Mouse (Mus musculus) frontal cortex, adult (tissue): ENCODE data around the gene Exoc7.
A peak's percentile ranks its signal among the peaks of the same experiment; 100 is the strongest.
"Not testable (repeated sequence)": the region's sequence is repeated elsewhere in the genome, so short reads cannot be mapped to it uniquely, and the experiment has no call there.

Source experiments
- ATAC-seq: cut with Nextera tagmentation; 2 replicates; pipeline ENCODE4 v1.9.2; 2017; ENCODE audit warnings: mild to moderate bottlenecking, moderate library complexity, mixed read lengths; ENCODE audit not compliant: low TSS enrichment

Exoc7 gene

DNA sequence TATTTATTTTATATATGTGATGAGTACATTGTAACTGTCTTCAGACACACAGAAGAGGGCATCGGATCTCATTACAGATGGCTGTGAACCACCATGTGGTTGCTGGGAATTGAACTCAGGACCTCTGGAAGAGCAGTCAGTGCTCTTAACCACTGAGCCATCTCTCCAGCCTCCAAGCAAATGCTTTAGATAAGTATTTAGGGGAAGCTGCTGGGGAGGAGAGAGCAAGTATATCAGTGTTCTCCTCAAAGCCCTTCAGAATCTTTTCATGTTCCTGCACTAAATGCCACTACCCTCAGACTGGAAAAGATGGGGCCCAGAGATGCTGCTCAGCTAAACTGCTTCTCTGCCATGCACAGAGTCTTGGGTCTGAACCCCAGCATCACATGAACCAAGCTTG lies 29.8 kb downstream of the Exoc7 start:
- ATAC-seq, result not testable (repeated sequence)

DNA sequence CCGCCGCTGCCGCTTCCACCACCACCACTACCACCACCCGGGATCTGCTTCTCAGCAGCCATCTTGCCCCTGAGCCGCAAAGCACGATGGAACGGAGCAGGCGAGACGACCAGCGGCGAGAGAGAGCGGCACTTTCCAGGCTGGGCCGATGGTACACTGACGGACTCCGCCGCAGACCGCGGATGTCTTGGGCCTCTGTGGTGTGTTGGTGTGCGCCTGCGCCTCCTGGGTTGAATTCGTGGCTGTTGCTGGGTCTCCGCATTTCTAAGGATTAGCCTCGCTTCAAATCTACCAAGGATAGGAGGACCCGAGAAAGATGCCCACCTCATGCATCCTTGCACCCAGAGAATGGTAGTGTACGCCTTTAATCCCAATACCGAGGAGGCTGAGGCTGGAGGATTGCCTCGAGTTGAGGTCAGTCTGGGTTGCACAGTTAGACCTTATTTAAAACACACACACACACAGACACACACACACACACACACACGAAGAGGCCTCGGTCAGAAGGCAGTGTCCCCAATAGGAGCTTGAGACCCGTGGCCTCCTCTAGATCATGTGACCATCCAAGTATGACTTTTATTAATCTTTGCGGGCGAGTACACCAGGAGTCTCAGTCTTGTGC lies 32.9 kb downstream of the Exoc7 start, which contains the start of gene Srp68:
Gene Srp68 (minus strand): TSS at position 173 of the 622 bp plus-strand sequence.
- ATAC-seq, result peak; percentile 100

GRCm38 (mm10) chr11:116273469-116274044 lies 33.5 kb downstream of the Exoc7 start:
- peak; percentile 58; the same call in 1 of the 2 replicates for ATAC-seq

- no peak for ATAC-seq
Observed at GRCm38 (mm10) chr11:116272589-116273468, 34.2 kb downstream of the Exoc7 start.

DNA sequence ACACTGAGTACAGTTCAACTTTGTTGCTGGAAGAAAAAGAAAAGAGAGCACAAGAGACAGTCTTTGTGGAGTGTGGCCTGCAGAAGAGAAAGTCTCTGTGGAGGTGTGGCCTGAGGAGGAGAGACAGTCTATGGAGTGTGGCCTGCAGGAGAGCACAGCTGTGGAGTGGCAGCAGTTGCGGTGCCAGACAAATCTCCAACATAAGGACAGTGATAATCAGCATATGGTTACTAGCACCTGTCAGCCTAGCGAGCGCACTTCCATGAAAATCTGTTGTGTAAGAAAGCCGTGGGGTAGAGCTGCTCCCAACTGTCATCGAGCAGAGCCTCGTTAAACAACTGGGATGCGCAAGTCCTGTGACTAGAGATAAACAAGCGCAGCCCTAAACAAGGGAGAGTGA lies 37.5 kb downstream of the Exoc7 start:
- ATAC-seq, result no peak

DNA sequence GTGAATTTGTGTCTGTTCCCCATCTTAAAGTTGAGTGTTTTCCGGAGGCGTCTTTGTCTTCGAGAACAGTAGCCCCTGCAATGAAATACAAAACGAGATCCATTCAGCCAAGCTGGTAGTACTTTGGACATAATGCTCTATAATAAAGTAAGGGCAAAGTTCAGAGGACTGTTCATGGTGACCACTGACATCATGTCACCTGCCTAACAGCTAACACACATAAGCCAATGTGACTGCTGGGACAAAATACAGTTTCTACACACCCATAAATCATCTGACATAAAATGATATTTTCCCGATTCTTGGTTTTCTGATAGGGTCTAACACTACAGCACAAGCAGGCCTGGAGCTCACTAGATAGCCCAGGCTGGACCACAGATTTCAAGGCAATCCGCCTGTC lies 38.7 kb downstream of the Exoc7 start:
- ATAC-seq, result no peak

GRCm38 (mm10) chr11:116267637-116268036 lies 39.4 kb downstream of the Exoc7 start:
- no peak for ATAC-seq

DNA sequence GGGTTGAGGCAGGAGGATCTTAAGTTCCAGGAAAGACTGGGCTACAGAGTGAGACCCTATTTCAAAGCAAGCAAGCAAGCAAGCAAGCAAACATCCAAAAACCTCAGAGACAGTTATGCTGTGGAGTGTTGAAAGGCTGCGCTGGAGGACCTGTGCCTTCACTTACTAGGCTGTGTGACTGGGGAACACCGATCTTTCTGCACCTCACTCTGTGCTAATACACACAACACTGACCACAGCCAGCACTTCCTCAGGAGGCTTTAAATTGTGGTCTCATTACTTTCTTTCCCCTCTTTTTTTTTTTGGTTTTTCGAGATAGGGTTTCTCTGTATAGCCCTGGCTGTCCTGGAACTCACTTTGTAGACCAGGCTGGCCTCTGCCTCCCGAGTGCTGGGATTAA lies 41.2 kb downstream of the Exoc7 start:
- no peak for ATAC-seq

DNA sequence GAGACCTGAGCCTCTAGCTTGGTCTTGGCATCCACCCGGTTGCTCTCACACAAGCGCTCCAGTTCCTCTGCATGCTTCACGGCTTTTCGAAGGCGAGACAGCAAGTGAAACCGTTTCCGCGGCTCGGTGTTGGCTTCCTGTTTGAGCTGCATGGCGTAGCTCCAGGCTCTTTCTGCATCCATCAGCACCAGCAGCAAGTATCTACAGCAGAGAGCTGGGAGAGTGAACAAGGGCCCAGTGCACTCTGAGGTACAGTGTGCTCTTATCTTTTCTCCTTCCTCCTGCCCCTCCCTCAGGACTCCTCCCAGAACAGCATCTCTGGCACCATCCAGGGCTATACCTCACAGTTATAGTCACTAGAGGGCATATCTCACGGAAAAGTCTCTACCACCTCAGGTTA lies 41.7 kb downstream of the Exoc7 start:
- ATAC-seq, result peak; percentile 27; the same call in 1 of the 2 replicates

GRCm38 (mm10) chr11:116260259-116260658 lies 46.8 kb downstream of the Exoc7 start:
- no peak for ATAC-seq

- no peak for ATAC-seq
Observed at GRCm38 (mm10) chr11:116259461-116259860, 47.6 kb downstream of the Exoc7 start.

GRCm38 (mm10) chr11:116255982-116256675 lies 50.9 kb downstream of the Exoc7 start:
- ATAC-seq, result no peak

DNA sequence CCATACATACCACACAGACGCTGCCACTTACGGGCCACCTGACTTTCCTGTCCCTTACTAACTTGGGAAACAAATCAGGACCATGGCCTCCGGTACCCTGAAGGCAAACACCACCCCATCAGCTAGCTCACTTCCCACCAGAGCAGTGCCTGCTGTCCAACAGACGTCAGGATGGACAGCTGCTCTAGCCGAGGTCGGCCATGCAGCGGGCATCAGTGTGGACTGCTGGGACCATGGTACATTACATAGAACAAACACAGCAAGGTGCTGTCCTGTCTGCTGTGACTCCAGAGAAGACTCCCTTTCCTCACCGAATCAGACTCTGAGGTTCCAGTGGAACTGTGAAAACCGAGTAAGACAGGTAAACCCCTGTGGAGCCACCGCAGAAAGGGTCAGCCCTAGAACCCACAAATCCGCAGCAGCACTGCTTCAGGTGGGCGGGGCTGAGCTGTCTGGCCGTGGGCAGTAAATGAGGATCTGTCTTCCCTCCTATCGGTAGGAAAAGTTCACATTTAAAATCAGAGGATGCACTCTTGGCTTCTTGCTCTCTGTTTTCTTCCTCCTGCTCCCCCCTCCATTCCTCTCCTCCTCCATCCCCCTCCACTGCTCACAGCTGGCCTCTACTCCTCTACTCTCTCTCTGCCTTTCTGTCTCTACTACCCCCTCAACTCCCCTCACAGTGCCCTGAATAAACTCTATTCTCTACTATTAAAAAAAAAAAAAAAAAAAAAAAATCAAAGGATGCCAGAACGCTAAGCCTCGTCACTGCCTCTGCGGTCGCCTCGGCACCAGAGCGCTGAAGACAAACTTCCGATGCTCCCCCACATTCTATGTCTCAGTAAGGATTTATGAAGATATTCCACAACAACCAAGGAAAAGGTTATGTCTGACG lies 51.7 kb downstream of the Exoc7 start:
- no peak; the same call in 1 of the 2 replicates for ATAC-seq

DNA sequence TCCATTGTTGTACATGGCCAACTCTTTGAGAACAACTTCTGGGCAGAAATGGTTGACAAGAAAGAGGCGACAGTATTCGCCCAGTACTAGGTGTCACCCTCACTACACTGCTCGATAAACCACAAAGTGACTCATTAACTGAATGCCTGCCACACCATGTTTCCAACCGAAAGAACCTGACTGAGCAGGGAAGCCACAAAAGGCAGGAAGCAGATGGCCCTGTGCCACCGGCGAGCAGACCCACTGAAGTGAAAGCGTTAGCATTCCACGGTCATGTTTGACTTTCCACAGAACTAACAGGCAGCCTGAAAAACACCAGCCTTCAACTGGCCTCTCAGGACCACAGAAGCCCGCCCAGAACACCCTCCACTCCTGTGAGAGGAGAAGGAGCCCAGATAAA lies 52.4 kb downstream of the Exoc7 start:
- ATAC-seq, result no peak

DNA sequence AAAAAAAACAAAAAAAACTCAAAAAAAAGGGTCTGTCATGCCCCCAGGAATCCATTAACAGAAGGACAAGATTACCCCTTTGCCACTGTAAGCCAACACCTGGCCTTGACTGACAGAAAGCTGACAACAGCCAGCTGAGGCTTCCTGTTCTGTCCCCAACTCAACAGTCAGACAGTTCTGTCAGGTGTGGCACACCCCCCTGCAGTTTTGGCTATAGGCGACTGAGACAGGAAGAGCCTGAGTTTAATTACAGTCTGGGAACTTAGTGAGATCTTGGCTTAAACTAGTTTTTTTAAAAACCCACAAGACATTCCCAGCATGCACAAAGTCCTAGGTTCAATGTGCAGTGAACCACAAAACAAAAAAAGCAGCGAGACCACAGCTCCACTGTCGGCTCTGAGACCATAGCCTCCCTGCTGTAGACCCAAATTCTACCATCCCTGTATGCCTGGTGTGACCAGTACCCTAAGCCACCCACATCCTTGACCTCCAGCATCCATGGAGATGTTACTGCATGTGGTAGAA lies 53.9 kb downstream of the Exoc7 start:
- no peak for ATAC-seq

DNA sequence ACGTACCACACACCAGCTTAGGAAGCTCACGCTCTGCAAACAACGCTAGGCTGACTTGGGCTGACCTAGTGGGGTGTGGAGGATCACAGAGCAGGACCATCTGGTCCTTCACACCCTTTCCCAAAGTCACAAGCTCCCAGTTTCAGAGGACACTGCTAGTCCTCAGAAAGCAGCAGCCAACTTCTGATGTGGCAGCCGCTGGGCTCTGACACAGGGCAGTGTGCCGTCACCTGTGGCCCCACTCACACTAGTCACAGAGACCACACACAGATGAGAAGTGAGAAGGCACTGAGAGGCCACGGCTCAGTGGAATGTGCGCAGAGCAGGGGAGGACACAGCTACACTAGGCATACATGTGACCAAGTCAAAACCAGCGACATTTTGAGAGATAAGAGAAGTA lies 56.1 kb downstream of the Exoc7 start:
- no peak for ATAC-seq

DNA sequence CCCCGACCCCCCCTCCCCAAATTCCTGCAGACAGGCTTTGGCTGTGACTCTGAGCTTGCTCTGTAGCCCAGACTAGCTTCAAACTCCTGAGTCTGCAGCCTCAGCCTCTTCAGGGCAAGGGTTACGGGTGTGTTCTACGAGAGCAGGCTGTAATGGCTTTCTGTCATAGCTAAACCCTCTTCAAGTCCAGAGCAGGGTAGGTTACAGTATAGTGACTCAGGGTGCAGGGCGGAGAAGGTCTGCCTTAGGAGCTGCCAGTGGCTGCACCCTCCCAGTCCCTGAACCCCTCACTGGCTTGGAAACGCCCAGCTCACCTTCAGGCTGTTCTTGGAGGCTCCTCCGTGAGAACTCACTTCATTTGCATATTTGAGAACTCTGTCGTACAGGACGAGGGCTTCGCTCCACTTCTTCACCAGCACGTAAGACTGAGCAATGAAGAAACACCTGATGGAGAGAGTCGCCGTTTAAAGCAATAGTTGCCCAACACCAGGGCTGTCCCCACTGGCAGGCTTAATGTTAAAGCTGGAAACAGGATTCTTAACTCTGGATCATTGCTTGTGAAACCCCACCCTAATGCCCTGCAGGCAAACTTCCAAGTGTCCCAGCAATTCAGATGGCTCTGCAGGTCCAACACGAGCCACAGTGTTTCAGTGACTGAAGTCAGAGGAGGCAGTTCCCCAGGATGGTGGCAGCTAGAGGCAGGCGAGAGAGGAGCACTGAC lies 59.4 kb downstream of the Exoc7 start:
- ATAC-seq, result no peak

- no peak for ATAC-seq
Observed at GRCm38 (mm10) chr11:116245616-116246015, 61.4 kb downstream of the Exoc7 start.

DNA sequence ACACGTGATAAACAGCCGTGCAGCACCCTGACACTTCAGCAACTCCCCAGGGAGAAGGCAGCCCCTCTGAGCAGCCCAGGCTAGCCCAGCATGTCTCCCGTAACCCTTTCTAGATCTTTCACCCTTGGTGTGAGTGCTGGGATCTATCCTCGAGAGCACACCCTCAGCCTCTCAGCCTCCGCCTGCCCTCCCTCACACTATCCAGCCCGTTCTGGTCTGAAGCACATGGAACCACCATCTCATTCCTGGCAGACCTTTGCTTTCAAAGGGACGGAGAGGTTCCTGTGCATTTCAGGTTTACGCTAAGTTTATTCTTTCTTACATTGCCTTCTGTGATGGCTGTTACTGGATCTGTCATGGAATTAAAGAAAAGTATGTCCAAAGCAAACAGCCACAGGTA lies 62.5 kb downstream of the Exoc7 start:
- no peak for ATAC-seq

GRCm38 (mm10) chr11:116241744-116242235 lies 65.2 kb downstream of the Exoc7 start:
- no peak for ATAC-seq
